Mouse (Mus musculus) erythroblast, embryonic 14.5 days (primary cell): ENCODE results near the gene Nmrk1.

Source experiments
- GATA1 ChIP-seq: IDR thresholded peaks from 2 replicates; pipeline ENCODE4 v1.6.1; 2012; ENCODE audit warnings: low read length, inconsistent platforms, mixed read lengths
- TAL1 ChIP-seq: IDR thresholded peaks from 3 replicates; pipeline ENCODE4 v1.6.1; 2012; ENCODE audit warnings: low read length, inconsistent platforms, mixed read lengths

DNA sequence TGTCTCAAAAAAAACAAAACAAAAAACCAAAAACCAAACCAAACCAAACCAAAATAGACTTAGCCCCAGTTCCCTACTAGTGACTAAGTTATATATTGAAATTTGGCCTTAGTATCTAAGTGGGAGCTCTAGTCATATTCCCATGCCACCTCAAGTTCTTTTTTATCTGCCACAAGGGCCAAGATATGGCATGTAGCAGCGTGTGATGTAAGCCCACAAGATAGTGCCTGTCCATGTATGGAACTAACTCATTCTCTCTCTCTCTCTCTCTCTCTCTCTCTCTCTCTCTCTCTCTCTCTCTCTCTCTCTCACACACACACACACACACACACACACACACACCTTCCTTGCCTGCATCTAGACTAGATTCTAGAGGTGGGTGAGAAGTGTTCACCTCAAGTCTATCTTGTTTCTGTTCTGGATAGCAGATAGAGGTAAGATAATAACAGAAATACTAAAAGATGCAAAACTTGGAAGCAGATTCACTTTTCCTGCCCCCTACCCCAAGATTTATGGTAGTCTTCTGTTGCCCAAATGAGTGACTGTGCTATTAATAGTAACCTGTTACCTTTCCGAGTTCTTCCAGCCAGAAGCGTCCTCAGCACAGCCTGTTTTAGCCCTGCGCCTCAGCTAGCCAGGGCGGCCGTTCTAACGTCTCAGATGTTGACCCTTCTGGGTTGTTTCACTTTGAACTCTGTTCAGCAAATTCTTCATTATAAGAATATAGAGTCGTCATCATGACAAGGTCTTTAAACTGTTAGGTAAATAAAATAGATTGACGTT lies 16.2 kb downstream of the Nmrk1 start:
- TF ChIP-seq GATA1 (no peak), TAL1 (no peak)
